Mouse (Mus musculus): Measurements from ENCODE around the gene Gm10770. TPM values are rescaled to one million over a fixed set of nuclear protein-coding genes. Genes with fewer than 3 reads are reported as not detected.
A peak's percentile ranks its signal among the peaks of the same experiment; 100 is the strongest.
"Not testable (repeated sequence)": the region's sequence is repeated elsewhere in the genome, so short reads cannot be mapped to it uniquely, and the experiment has no call there.

Gene Gm10770
- polyA plus RNA-seq, 1 experiment from 2014 or later: not detected

DNA sequence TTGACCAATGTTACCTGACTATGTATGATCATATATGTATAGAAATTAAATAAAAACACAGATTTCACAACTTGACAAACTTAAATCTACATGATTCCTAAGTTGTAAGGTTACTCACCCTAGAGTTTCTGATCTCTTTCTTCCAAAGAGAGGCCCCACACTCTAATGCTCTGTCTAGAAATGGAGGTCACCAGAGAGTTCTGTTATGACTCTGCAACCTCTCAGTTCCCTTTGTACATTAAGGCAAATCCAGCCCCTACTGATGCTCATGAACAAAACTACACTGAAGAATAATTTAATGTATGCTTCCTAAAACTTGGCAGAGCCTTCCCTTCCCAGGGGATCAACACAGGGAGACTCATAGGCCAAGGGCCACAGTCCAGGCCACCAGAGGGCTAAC lies 12.8 kb downstream of the Gm10770 start:
- no peaks in the 10 kb centered on the region for H3K4me1 ChIP-seq (ENCODE audit: insufficient read depth)
- ATAC-seq (ENCODE audit: insufficient read depth) (no peak), DNase-seq (no peak)
- H3K4me3 ChIP-seq (ENCODE audit: low read depth, low read length): no peak overlapping the region
- no peak overlapping the region for H3K27ac ChIP-seq (ENCODE audit: low read depth)
- no peak overlapping the region for H3K9ac ChIP-seq
- no peaks in the 10 kb centered on the region for H3K36me3 ChIP-seq (ENCODE audit: insufficient read depth)
- H3K9me3 ChIP-seq (ENCODE audit: low read depth, low read length): no peaks in the 10 kb centered on the region
- H3K27me3 ChIP-seq (ENCODE audit: insufficient read depth, low read length): no peaks in the 10 kb centered on the region
- no peak overlapping the region for H3K4me2 ChIP-seq
- no peak for TF ChIP-seq CTCF (IDR thresholded peaks at IDR 0.05; ENCODE audit: low read depth)

DNA sequence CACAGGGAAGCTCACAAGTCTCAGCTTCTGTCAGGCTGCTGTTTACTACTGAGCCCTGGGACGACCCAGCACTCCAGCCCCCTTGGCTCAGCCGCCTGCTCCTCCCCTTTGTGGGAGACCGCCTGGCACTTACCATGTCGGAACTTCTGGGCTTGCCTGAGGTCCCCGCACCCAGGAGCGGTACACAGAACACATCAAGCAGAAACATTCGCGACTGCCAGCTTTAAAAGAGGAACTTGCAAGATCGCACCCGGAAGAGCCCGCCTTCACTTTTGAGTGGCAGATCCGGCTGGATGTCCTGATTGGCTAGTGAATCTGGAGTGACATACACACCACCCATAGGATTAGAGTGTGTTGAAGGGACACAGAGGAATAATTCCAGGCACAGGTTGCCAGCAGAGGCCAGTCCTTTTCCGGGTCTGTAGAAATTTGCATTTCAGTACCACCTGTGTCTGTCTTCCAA lies 43.0 kb downstream of the Gm10770 start, which contains the start of gene Zfp120:
Gene Zfp120 (minus strand): TSS at position 274 of the 463 bp plus-strand sequence.
- peak within 1 kb of the TSS; percentile 65; the same call in 1 of the 2 replicates for H3K27ac ChIP-seq (ENCODE audit: low read depth)
- peak; percentile 100 for ATAC-seq (ENCODE audit: insufficient read depth)

DNA sequence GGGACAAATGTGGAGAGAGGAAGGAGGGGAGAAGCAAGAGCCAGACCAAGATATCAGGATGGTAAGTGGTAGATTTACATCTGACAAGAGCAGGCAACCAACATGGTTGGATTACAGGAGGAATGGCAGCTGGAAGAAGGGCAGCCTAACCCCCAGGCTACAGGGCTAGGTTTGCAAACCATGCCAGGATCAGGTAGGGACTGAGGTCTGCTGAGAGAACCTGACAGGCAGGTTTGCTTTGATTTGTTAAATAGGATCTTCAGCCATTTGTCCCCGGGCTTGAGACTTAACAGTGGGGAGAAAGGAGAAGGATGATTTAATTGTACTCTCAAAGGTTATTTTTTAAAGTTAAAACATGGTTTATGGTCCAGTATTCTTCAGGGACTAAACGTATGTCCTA lies 46.7 kb downstream of the Gm10770 start:
- WGBS: 79% methylated on average over 2 of the region's 2 CpGs
- Histone ChIP-seq H3K36me3 (ENCODE audit: insufficient read depth) (no peaks in the 10 kb centered on the region), H3K27me3 (ENCODE audit: insufficient read depth, low read length) (no peaks in the 10 kb centered on the region), H3K9ac (no peak overlapping the region), H3K4me3 (ENCODE audit: low read depth, low read length) (no peak overlapping the region), H3K27ac (ENCODE audit: low read depth) (no peak overlapping the region), H3K4me2 (no peak overlapping the region), H3K9me3 (ENCODE audit: low read depth, low read length) (peaks cover 5% of the 10 kb centered on the region; the same call in 1 of the 2 replicates), H3K4me1 (ENCODE audit: insufficient read depth) (0 out of 2 replicates have a peak, but pooled peaks cover 4% of the 10 kb centered on the region)
- no peak for DNase-seq
- no peak for TF ChIP-seq CTCF (IDR thresholded peaks at IDR 0.05; ENCODE audit: low read depth)
- no peak for ATAC-seq (ENCODE audit: insufficient read depth)

More for the DNA sequence above, 43.0 kb downstream of the Gm10770 start, which contains the start of gene Zfp120:
- Histone ChIP-seq H3K4me2 (peak within 1 kb of the TSS; percentile 70), H3K9me3 (ENCODE audit: low read depth, low read length) (no peaks in the 10 kb centered on the region), H3K4me3 (ENCODE audit: low read depth, low read length) (peak within 1 kb of the TSS; percentile 65), H3K27me3 (ENCODE audit: insufficient read depth, low read length) (no peaks in the 10 kb centered on the region), H3K9ac (peak within 1 kb of the TSS; percentile 73), H3K36me3 (ENCODE audit: insufficient read depth) (no peaks in the 10 kb centered on the region), H3K4me1 (ENCODE audit: insufficient read depth) (0 out of 2 replicates have a peak, but pooled peaks cover 4% of the 10 kb centered on the region)
- peak; percentile 96 for DNase-seq
- WGBS: under 1% methylated on average over 13 of the region's 13 CpGs
- no peak for TF ChIP-seq CTCF (IDR thresholded peaks at IDR 0.05; ENCODE audit: low read depth)

DNA sequence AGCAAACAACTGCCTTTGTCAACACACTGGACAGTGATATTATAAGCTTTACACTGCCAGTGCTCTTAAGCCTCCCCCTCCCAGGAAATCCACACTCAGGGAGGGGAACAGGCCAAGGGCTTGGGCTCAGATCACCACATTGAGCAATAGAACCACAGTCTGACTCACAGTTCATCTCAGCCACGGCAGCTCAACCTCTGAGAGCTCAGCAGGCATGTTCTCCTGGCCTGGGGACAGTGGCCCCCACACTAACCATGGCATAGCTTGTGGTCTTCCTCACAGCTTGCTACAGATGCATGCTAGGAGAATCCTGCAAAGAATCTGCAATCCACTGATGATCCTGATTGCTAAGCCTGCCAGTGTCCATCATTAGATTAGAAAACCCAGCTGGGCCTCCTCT lies 47.5 kb downstream of the Gm10770 start:
- not testable (repeated sequence) for H3K27ac ChIP-seq (ENCODE audit: low read depth); H3K27me3 ChIP-seq (ENCODE audit: insufficient read depth, low read length); H3K4me2 ChIP-seq; H3K36me3 ChIP-seq (ENCODE audit: insufficient read depth); H3K4me1 ChIP-seq (ENCODE audit: insufficient read depth); H3K9ac ChIP-seq; H3K4me3 ChIP-seq (ENCODE audit: low read depth, low read length); H3K9me3 ChIP-seq (ENCODE audit: low read depth, low read length); DNase-seq; ATAC-seq (ENCODE audit: insufficient read depth)
- WGBS: 70% methylated on average over 1 of the region's 1 CpGs

Other genes with a start within 250 kb of the Gm10770 start
- 9.7 and 10.5 TPM in 2 replicates for gene Zfp120, start 43.0 kb downstream of the Gm10770 start, polyA plus RNA-seq (2014; fragmentation: Nextera tagmentation; extraction: Ambion mirVana)
- not detected in 2 replicates for gene Gm14139, start 2.1 kb upstream of the Gm10770 start, polyA plus RNA-seq (2014; fragmentation: Nextera tagmentation; extraction: Ambion mirVana)
- gene Zfp937, start 38.4 kb upstream of the Gm10770 start, polyA plus RNA-seq (2014; fragmentation: Nextera tagmentation; extraction: Ambion mirVana): 10.0 and 12.4 TPM in 2 replicates
- gene Gm21994, start 75.9 kb upstream of the Gm10770 start, polyA plus RNA-seq (2014; fragmentation: Nextera tagmentation; extraction: Ambion mirVana): 3.9 and 4.1 TPM in 2 replicates
- not detected in 2 replicates for gene Gm14124, start 77.8 kb upstream of the Gm10770 start, polyA plus RNA-seq (2014; fragmentation: Nextera tagmentation; extraction: Ambion mirVana)
- gene Gm10130, start 144.0 kb upstream of the Gm10770 start, polyA plus RNA-seq (2014; fragmentation: Nextera tagmentation; extraction: Ambion mirVana): 2.2 TPM in 2 replicates
- gene 3300002I08Rik, start 183.1 kb upstream of the Gm10770 start, polyA plus RNA-seq (2014; fragmentation: Nextera tagmentation; extraction: Ambion mirVana): 7.0 and 8.6 TPM in 2 replicates

All from lung, embryonic 14.5 days (tissue).